Mouse (Mus musculus) gastrocnemius, adult 18-20 months (tissue): ENCODE results near the gene Gpr152. TPM values are rescaled to one million over a fixed set of nuclear protein-coding genes. Genes with fewer than 3 reads are reported as not detected.

Source experiments
- DNase-seq: peaks from one replicate; pipeline ENCODE4 v3.0.0; 2021; ENCODE audit warnings: low spot score
- total RNA-seq, 2 experiments: library from RNA; stranded (reverse); gene quantifications; 2 replicates each; pipeline ENCODE4 v1.2.3; 2021

The Gpr152 gene
- total RNA-seq, 2 experiments from 2014 or later = not detected

- no peak for DNase-seq
These were observed 31.3 kb downstream of the Gpr152 start for GRCm38 (mm10) chr19:4170723-4171392.

- peak; percentile 43 for DNase-seq
These were observed 32.1 kb downstream of the Gpr152 start for GRCm38 (mm10) chr19:4171393-4172290.

GRCm38 (mm10) chr19:4172925-4173324, 33.3 kb downstream of the Gpr152 start:
- DNase-seq = no peak

GRCm38 (mm10) chr19:4175368-4175947, 35.9 kb downstream of the Gpr152 start, which contains the start of gene Carns1:
Gene Carns1 (minus strand): TSS chr19:4175479.
- peak; percentile 57 for DNase-seq

- no peak for DNase-seq
These were observed 40.8 kb downstream of the Gpr152 start for GRCm38 (mm10) chr19:4180411-4180810.

- DNase-seq = peak; percentile 41
These were observed 42.3 kb downstream of the Gpr152 start for GRCm38 (mm10) chr19:4181892-4182291.

- DNase-seq = no peak
These were observed 44.1 kb downstream of the Gpr152 start for GRCm38 (mm10) chr19:4183689-4184088.

GRCm38 (mm10) chr19:4184976-4185975, 45.7 kb downstream of the Gpr152 start:
- DNase-seq = no peak

GRCm38 (mm10) chr19:4187303-4187702, 47.7 kb downstream of the Gpr152 start:
- peak; percentile 56 for DNase-seq

GRCm38 (mm10) chr19:4189051-4189620, 49.5 kb downstream of the Gpr152 start:
- DNase-seq = no peak

- DNase-seq = no peak
These were observed 51.3 kb downstream of the Gpr152 start, which contains the start of gene Tbc1d10c for GRCm38 (mm10) chr19:4190831-4191334. Gene Tbc1d10c (minus strand): TSS chr19:4191284.

GRCm38 (mm10) chr19:4191528-4192250, 52.1 kb downstream of the Gpr152 start, which contains the start of gene Ppp1ca:
Gene Ppp1ca (plus strand): TSS chr19:4192065.
- peak; percentile 96 for DNase-seq

- DNase-seq = no peak
These were observed 52.8 kb downstream of the Gpr152 start for GRCm38 (mm10) chr19:4192251-4192985.

- DNase-seq = no peak
These were observed 53.5 kb downstream of the Gpr152 start for GRCm38 (mm10) chr19:4193129-4193528.

GRCm38 (mm10) chr19:4194021-4194724, 54.6 kb downstream of the Gpr152 start:
- no peak for DNase-seq

GRCm38 (mm10) chr19:4194776-4195650, 55.4 kb downstream of the Gpr152 start:
- no peak for DNase-seq
